Mouse (Mus musculus) ovary, postnatal 36 days (tissue): ENCODE measurements at regions not wholly inside any gene's neighbourhood (a gene's known extent, or its start where the extent isn't known, plus 50 kb on each side); places are given as distances from the start of the nearest gene placed in this dataset.
"Not testable (repeated sequence)": the region's sequence is repeated elsewhere in the genome, so short reads cannot be mapped to it uniquely, and the experiment has no call there.

ENCODE experiments used
- DNase-seq: peaks from one replicate; pipeline ENCODE4 v3.0.0; 2022; ENCODE audit warnings: low spot score, mixed read lengths

GRCm38 (mm10) chr4:3080385-3081125 lies 86.6 kb upstream of the Vmn1r2 start:
- peak; percentile 3 for DNase-seq

- DNase-seq: peak; percentile 1
These were observed 85.8 kb upstream of the Vmn1r2 start for GRCm38 (mm10) chr4:3081148-3081952.

- DNase-seq: peak; percentile 3
These were observed 84.9 kb upstream of the Vmn1r2 start for GRCm38 (mm10) chr4:3081953-3082950.

- peak; percentile 8 for DNase-seq
These were observed 83.7 kb upstream of the Vmn1r2 start for GRCm38 (mm10) chr4:3083161-3084020.

GRCm38 (mm10) chr4:3084021-3084545 lies 83.0 kb upstream of the Vmn1r2 start:
- peak; percentile 1 for DNase-seq

GRCm38 (mm10) chr4:3085456-3086448 lies 81.4 kb upstream of the Vmn1r2 start:
- DNase-seq: peak; percentile 2

- not testable (repeated sequence) for DNase-seq
These were observed 79.5 kb upstream of the Vmn1r2 start for GRCm38 (mm10) chr4:3087616-3088015.

- DNase-seq: no peak
These were observed 77.3 kb upstream of the Vmn1r2 start for GRCm38 (mm10) chr4:3089567-3090377.

GRCm38 (mm10) chr4:3090378-3090735 lies 76.8 kb upstream of the Vmn1r2 start:
- DNase-seq: no peak

GRCm38 (mm10) chr4:3090742-3091141 lies 76.4 kb upstream of the Vmn1r2 start:
- DNase-seq: no peak
